Comparison of ENCODE assay signal across 8 mouse cellular contexts in genomic region chr14:50924281-50925064, GRCm38 (mm10). TPM values are rescaled to one million over a fixed set of nuclear protein-coding genes. Genes with fewer than 3 reads are reported as not detected.
DNase-seq lines count a peak whose midpoint lies in the region; ATAC-seq lines count a peak whose summit lies in the region.

Gene Osgep, minus strand, starts transcription at chr14:50924893.
Gene Apex1, plus strand, starts transcription at chr14:50924968.

- peak within 1 kb of the TSS; percentile 82 for H3K4me3 ChIP-seq in hindbrain, embryonic 11.5 days (ENCODE audit: low read depth, low read length)

- ATAC-seq in hindbrain, embryonic 11.5 days (ENCODE audit: low FRiP score), result peak; percentile 94

- no peaks in the 10 kb centered on the region; the same call in 1 of the 2 replicates for H3K4me1 ChIP-seq in hindbrain, embryonic 11.5 days (replicated peaks; ENCODE audit: control insufficient read depth, insufficient read depth, low read length)

- H3K4me2 ChIP-seq in hindbrain, embryonic 11.5 days (replicated peaks; ENCODE audit: low read depth, low read length), result peak within 1 kb of the TSS; percentile 59

- peak within 1 kb of the TSS; percentile 80 for H3K27ac ChIP-seq in hindbrain, embryonic 11.5 days (ENCODE audit: low read depth, low read length)

- H3K9me3 ChIP-seq in hindbrain, embryonic 11.5 days (ENCODE audit: control insufficient read depth, low read length), result no peaks in the 10 kb centered on the region

- peak; percentile 97 for DNase-seq in Muller cell, postnatal 12 days (ENCODE audit: inconsistent ontology term)
- peak; percentile 97 for DNase-seq in cerebellum, adult 9-11 months
- DNase-seq in frontal cortex, adult 2 months (ENCODE audit: extremely low spot score in 1 of 2, low spot score in 1 of 2), result peak; percentile 96 to 98
- DNase-seq in hindbrain, embryonic 11.5 days (ENCODE audit: low spot score), result peak; percentile 98
- peak; percentile 97 for DNase-seq in layer of hippocampus, postnatal 10 days (ENCODE audit: low spot score in 2 of 2)
- DNase-seq in lung, postnatal 10 days, result peak; percentile 99
- DNase-seq in ovary, postnatal 36 days (ENCODE audit: low spot score), result peak; percentile 95
- peak; percentile 96 for DNase-seq in thymus, postnatal 25 days

- under 1% methylated on average over 54 of the region's 57 CpGs for WGBS in hindbrain, embryonic 11.5 days

- H3K36me3 ChIP-seq in hindbrain, embryonic 11.5 days (ENCODE audit: control insufficient read depth, insufficient read depth, low read length), result peaks cover 6% of the 10 kb centered on the region; the same call in 1 of the 2 replicates

- peak within 1 kb of the TSS; percentile 88 for H3K9ac ChIP-seq in hindbrain, embryonic 11.5 days (ENCODE audit: low read depth, low read length)

- H3K27me3 ChIP-seq in hindbrain, embryonic 11.5 days (ENCODE audit: control insufficient read depth, insufficient read depth, low read length), result no peaks in the 10 kb centered on the region

RNA-seq across cellular contexts. Expression of gene Osgep, which starts in this region (rescaled TPM):
- polyA plus RNA-seq in frontal cortex, adult 2 months (2012; rRNA removed), result 66.7 and 70.0 TPM in 2 replicates
- polyA plus RNA-seq in hindbrain, embryonic 11.5 days (2014; fragmentation: Nextera tagmentation; extraction: Ambion mirVana), result 146 and 160 TPM in 2 replicates
- 10 to 100 TPM; 33.9 to 40.2 TPM for total RNA-seq in layer of hippocampus, postnatal 10 days (2021)

RNA-seq across cellular contexts. Expression of gene Apex1, which starts in this region (rescaled TPM):
- polyA plus RNA-seq in frontal cortex, adult 2 months (2012; rRNA removed), result 60.2 and 60.5 TPM in 2 replicates
- 344 and 364 TPM in 2 replicates for polyA plus RNA-seq in hindbrain, embryonic 11.5 days (2014; fragmentation: Nextera tagmentation; extraction: Ambion mirVana)
- total RNA-seq in layer of hippocampus, postnatal 10 days (2021), result 10 to 100 TPM; 71.7 to 78.2 TPM

Comparison
In these comparisons a context has a peak if more than half of its experiments do, and no peak if none do; other contexts are left out.
1. Peak in every context shown above with its lines: DNase-seq, ATAC-seq, H3K4me3 ChIP-seq and H3K27ac ChIP-seq.